Mouse (Mus musculus): ENCODE data around the gene Rbbp4.

DNA sequence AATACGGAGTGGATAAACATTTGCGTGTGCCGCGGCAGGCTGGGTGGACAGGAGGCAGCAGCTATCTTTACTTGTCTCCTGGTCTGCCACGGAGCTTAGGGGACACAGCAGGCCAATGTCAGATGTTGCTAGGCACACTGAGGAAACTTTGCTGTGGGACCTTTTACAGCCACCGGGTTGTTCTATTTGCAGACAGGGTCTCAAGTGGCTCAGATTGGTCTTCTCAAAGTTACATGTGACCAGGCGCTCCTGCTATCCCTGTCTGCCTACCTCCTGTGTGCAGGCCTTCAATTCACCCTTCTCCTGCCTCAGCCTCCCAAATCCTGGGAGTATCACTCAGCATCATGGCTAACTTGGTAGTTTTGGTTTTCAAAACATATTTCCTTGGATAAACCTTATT is 39.1 kb downstream of the Rbbp4 start:
- no peak for TF ChIP-seq CHD2 (IDR thresholded peaks at IDR 0.05; ENCODE audit: low read depth, low read length)
- no peak for TF ChIP-seq HCFC1 (IDR thresholded peaks at IDR 0.05; ENCODE audit: borderline replicate concordance, insufficient read depth, low read length)
- TF ChIP-seq ZNF384 (IDR thresholded peaks at IDR 0.05; ENCODE audit: low read depth, low read length), result no peak
